Mouse (Mus musculus): ENCODE results near the gene Taar7e.

- TF ChIP-seq POLR2A (IDR thresholded peaks at IDR 0.05; ENCODE audit: low read depth, low read length) (no peak), CTCF (IDR thresholded peaks at IDR 0.05; ENCODE audit: extremely low read depth, insufficient read depth, insufficient read length, insufficient replicate concordance) (no peak)
Measured at GRCm38 (mm10) chr10:24040120-24040869, 2.9 kb downstream of the Taar7e start.
